Mouse (Mus musculus) forebrain, embryonic 13.5 days (tissue): Measurements from ENCODE around the gene Itgb3. TPM values are rescaled to one million over a fixed set of nuclear protein-coding genes. Genes with fewer than 3 reads are reported as not detected.

ENCODE experiments used
- ATAC-seq: fragments of 200-750 bp; cut with Nextera tagmentation; 2 replicates; pipeline ENCODE4 v1.8.0; 2017
- H3K27ac ChIP-seq: fragments of 300-500 bp; sonication (generic); 2 replicates; pipeline ENCODE4 v1.5.1; 2015; ENCODE audit warnings: inconsistent platforms, mild to moderate bottlenecking, moderate library complexity
- H3K27me3 ChIP-seq: fragments of 300-500 bp; sonication (generic); 2 replicates; pipeline ENCODE4 v1.6.1; 2015; ENCODE audit warnings: mild to moderate bottlenecking, inconsistent platforms
- H3K36me3 ChIP-seq: fragments of 300-500 bp; sonication (generic); 2 replicates; pipeline ENCODE4 v1.6.1; 2015; ENCODE audit warnings: mild to moderate bottlenecking, inconsistent platforms; ENCODE audit not compliant: poor library complexity, severe bottlenecking
- H3K4me1 ChIP-seq: fragments of 300-500 bp; sonication (generic); 2 replicates; pipeline ENCODE4 v1.6.1; 2015; ENCODE audit warnings: inconsistent platforms
- H3K4me2 ChIP-seq: fragments of 300-500 bp; sonication (generic); 2 replicates; pipeline ENCODE4 v1.6.1; 2015; ENCODE audit warnings: inconsistent platforms, mild to moderate bottlenecking, moderate library complexity
- H3K4me3 ChIP-seq: fragments of 300-500 bp; sonication (generic); 2 replicates; pipeline ENCODE4 v1.5.1; 2015; ENCODE audit warnings: mild to moderate bottlenecking, inconsistent platforms
- H3K9ac ChIP-seq: fragments of 300-500 bp; sonication (generic); 2 replicates; pipeline ENCODE4 v1.6.1; 2015; ENCODE audit warnings: mild to moderate bottlenecking, inconsistent platforms
- H3K9me3 ChIP-seq: fragments of 300-500 bp; sonication (generic); replicated peaks from 2 replicates; pipeline ENCODE4 v1.6.1; 2016; ENCODE audit warnings: inconsistent platforms
- WGBS: fragments of 180-500 bp; shearing (Covaris S2); methylation state at CpG from one replicate; pipeline ENCODE4 v1.1.7; 2015; 5-methylcytosine and 5-hydroxymethylcytosine counted together
- polyA plus RNA-seq: library from polyadenylated mRNA; unstranded; fragments of >200 nt; fragmentation: Nextera tagmentation; extraction: Ambion mirVana; gene quantifications from 2 replicates; pipeline ENCODE4 v1.2.1, GENCODE M21; 2015

Gene Itgb3
- polyA plus RNA-seq, 1 experiment from 2014 or later = 0.43 TPM

- 77% methylated on average over 5 of the region's 5 CpGs for WGBS
- ATAC-seq = no peak
Measured at GRCm38 (mm10) chr11:104585495-104585894, 22.3 kb upstream of the Itgb3 start.

GRCm38 (mm10) chr11:104587904-104588303 lies 19.9 kb upstream of the Itgb3 start:
- Histone ChIP-seq H3K4me3 (no peak overlapping the region), H3K27ac (no peak overlapping the region), H3K27me3 (no peaks in the 10 kb centered on the region), H3K4me1 (no peaks in the 10 kb centered on the region), H3K9ac (no peak overlapping the region), H3K4me2 (no peak overlapping the region), H3K36me3 (no peaks in the 10 kb centered on the region), H3K9me3 (peaks cover 17% of the 10 kb centered on the region)
- 90% methylated on average over 9 of the region's 9 CpGs for WGBS
- no peak for ATAC-seq

More at GRCm38 (mm10) chr11:104585495-104585894, 22.3 kb upstream of the Itgb3 start:
- H3K27ac ChIP-seq = no peak overlapping the region
- H3K9ac ChIP-seq = no peak overlapping the region
- peaks cover 17% of the 10 kb centered on the region for H3K9me3 ChIP-seq
- H3K4me2 ChIP-seq = no peak overlapping the region
- no peaks in the 10 kb centered on the region for H3K27me3 ChIP-seq
- no peak overlapping the region for H3K4me3 ChIP-seq
- H3K36me3 ChIP-seq = no peaks in the 10 kb centered on the region
- no peaks in the 10 kb centered on the region for H3K4me1 ChIP-seq

GRCm38 (mm10) chr11:104588513-104588912 lies 19.3 kb upstream of the Itgb3 start:
- Histone ChIP-seq H3K4me1 (no peaks in the 10 kb centered on the region), H3K9ac (no peak overlapping the region), H3K27me3 (no peaks in the 10 kb centered on the region), H3K36me3 (no peaks in the 10 kb centered on the region), H3K9me3 (peaks cover 17% of the 10 kb centered on the region), H3K27ac (no peak overlapping the region), H3K4me3 (no peak overlapping the region), H3K4me2 (no peak overlapping the region)
- 89% methylated on average over 2 of the region's 2 CpGs for WGBS
- no peak for ATAC-seq

- H3K9me3 ChIP-seq = peaks cover 17% of the 10 kb centered on the region
- no peaks in the 10 kb centered on the region for H3K36me3 ChIP-seq
- H3K4me1 ChIP-seq = no peaks in the 10 kb centered on the region
- no peak overlapping the region for H3K4me2 ChIP-seq
- no peak overlapping the region for H3K27ac ChIP-seq
- no peak for ATAC-seq
- H3K9ac ChIP-seq = no peak overlapping the region
- no peaks in the 10 kb centered on the region for H3K27me3 ChIP-seq
- 81% methylated on average over 1 of the region's 1 CpGs for whole genome bisulfite sequencing
- no peak overlapping the region for H3K4me3 ChIP-seq
Measured at GRCm38 (mm10) chr11:104589570-104589969, 18.2 kb upstream of the Itgb3 start.

GRCm38 (mm10) chr11:104590148-104590547 lies 17.7 kb upstream of the Itgb3 start:
- no peak overlapping the region for H3K4me2 ChIP-seq
- peaks cover 17% of the 10 kb centered on the region for H3K9me3 ChIP-seq
- no peak overlapping the region for H3K27ac ChIP-seq
- H3K27me3 ChIP-seq = no peaks in the 10 kb centered on the region
- no peak overlapping the region for H3K4me3 ChIP-seq
- no peaks in the 10 kb centered on the region for H3K36me3 ChIP-seq
- 4% methylated on average over 8 of the region's 8 CpGs for WGBS
- ATAC-seq = peak; percentile 50; the same call in 1 of the 2 replicates
- H3K4me1 ChIP-seq = no peaks in the 10 kb centered on the region
- no peak overlapping the region for H3K9ac ChIP-seq

GRCm38 (mm10) chr11:104592066-104592835 lies 15.5 kb upstream of the Itgb3 start:
- Histone ChIP-seq H3K4me2 (no peak overlapping the region), H3K4me3 (no peak overlapping the region), H3K36me3 (no peaks in the 10 kb centered on the region), H3K27me3 (no peaks in the 10 kb centered on the region), H3K4me1 (no peaks in the 10 kb centered on the region), H3K9ac (no peak overlapping the region), H3K27ac (no peak overlapping the region), H3K9me3 (peaks cover 17% of the 10 kb centered on the region)
- no peak for ATAC-seq
- 81% methylated on average over 13 of the region's 13 CpGs for WGBS

GRCm38 (mm10) chr11:104596365-104596764 lies 11.4 kb upstream of the Itgb3 start:
- Histone ChIP-seq H3K4me1 (no peaks in the 10 kb centered on the region), H3K27ac (no peak overlapping the region), H3K9me3 (no peaks in the 10 kb centered on the region), H3K27me3 (no peaks in the 10 kb centered on the region), H3K9ac (no peak overlapping the region), H3K4me3 (no peak overlapping the region), H3K36me3 (no peaks in the 10 kb centered on the region), H3K4me2 (no peak overlapping the region)
- ATAC-seq = no peak
- 86% methylated on average over 10 of the region's 10 CpGs for WGBS

GRCm38 (mm10) chr11:104599265-104599945 lies 8.4 kb upstream of the Itgb3 start:
- no peak for ATAC-seq
- Histone ChIP-seq H3K4me3 (no peak overlapping the region), H3K27ac (no peak overlapping the region), H3K9ac (no peak overlapping the region), H3K36me3 (no peaks in the 10 kb centered on the region), H3K27me3 (no peaks in the 10 kb centered on the region), H3K4me2 (no peak overlapping the region), H3K4me1 (no peaks in the 10 kb centered on the region), H3K9me3 (no peaks in the 10 kb centered on the region)
- 85% methylated on average over 13 of the region's 13 CpGs for WGBS

- Histone ChIP-seq H3K4me1 (no peaks in the 10 kb centered on the region), H3K9ac (no peak overlapping the region), H3K27ac (no peak overlapping the region), H3K27me3 (0 out of 2 replicates have a peak, but pooled peaks cover under 1% of the 10 kb centered on the region), H3K4me2 (no peak overlapping the region), H3K9me3 (no peaks in the 10 kb centered on the region), H3K36me3 (no peaks in the 10 kb centered on the region), H3K4me3 (no peak overlapping the region)
- no peak for ATAC-seq
- WGBS = 59% methylated on average over 4 of the region's 4 CpGs
Measured at GRCm38 (mm10) chr11:104600675-104601074, 7.1 kb upstream of the Itgb3 start.

GRCm38 (mm10) chr11:104604192-104604591 lies 3.6 kb upstream of the Itgb3 start:
- Histone ChIP-seq H3K27ac (no peak overlapping the region), H3K9me3 (no peaks in the 10 kb centered on the region), H3K4me3 (no peak overlapping the region), H3K4me1 (peaks cover 11% of the 10 kb centered on the region), H3K36me3 (no peaks in the 10 kb centered on the region), H3K4me2 (no peak overlapping the region), H3K9ac (no peak overlapping the region), H3K27me3 (peaks cover 26% of the 10 kb centered on the region)
- WGBS = 50% methylated on average over 6 of the region's 6 CpGs
- ATAC-seq = no peak

- Histone ChIP-seq H3K4me1 (peaks cover 11% of the 10 kb centered on the region), H3K4me3 (peak overlapping the region; percentile 56), H3K27me3 (peaks cover 43% of the 10 kb centered on the region), H3K9ac (peak overlapping the region; percentile 60), H3K9me3 (no peaks in the 10 kb centered on the region), H3K36me3 (no peaks in the 10 kb centered on the region), H3K4me2 (peak overlapping the region; percentile 91), H3K27ac (no peak overlapping the region)
- 2% methylated on average over 23 of the region's 23 CpGs for WGBS
- ATAC-seq = peak; percentile 48
Measured at GRCm38 (mm10) chr11:104608249-104608920, 585 bp downstream of the Itgb3 start.

- peaks cover 11% of the 10 kb centered on the region for H3K4me1 ChIP-seq
- no peak overlapping the region for H3K4me3 ChIP-seq
- no peaks in the 10 kb centered on the region for H3K9me3 ChIP-seq
- H3K36me3 ChIP-seq = no peaks in the 10 kb centered on the region
- peaks cover 43% of the 10 kb centered on the region for H3K27me3 ChIP-seq
- H3K27ac ChIP-seq = no peak overlapping the region
- no peak overlapping the region for H3K4me2 ChIP-seq
- no peak for ATAC-seq
- H3K9ac ChIP-seq = no peak overlapping the region
- WGBS = 67% methylated on average over 6 of the region's 6 CpGs
Measured at GRCm38 (mm10) chr11:104609033-104609684, 1.4 kb downstream of the Itgb3 start.
